Mouse (Mus musculus): ENCODE data around the gene Rfx8.
"Not testable (repeated sequence)": the region's sequence is repeated elsewhere in the genome, so short reads cannot be mapped to it uniquely, and the experiment has no call there.

The Rfx8 gene

GRCm38 (mm10) chr1:39691974-39692373 lies 28.8 kb downstream of the Rfx8 start:
- DNase-seq (ENCODE audit: low spot score in 2 of 2) = no peak

GRCm38 (mm10) chr1:39691061-39691460 lies 29.7 kb downstream of the Rfx8 start:
- DNase-seq (ENCODE audit: low spot score in 2 of 2) = no peak

DNA sequence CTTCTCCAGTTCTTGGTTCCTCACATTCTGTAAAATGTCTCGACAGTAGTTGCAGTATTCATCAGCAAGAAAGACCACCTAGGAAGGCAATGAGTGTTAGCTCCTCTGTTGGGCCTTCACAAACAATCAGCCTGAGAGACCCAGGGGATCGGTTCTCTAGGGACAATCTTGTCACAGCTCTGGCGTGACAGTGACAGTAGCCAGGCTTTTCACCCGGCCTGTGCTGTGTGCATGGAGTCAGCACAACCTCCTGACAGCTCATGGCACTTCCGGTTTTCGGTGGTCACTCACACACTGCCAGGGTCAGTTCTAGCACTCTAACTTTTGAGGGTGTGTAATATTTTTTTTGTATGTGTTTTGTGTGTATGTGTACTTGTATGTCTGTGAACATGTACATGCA lies 32.2 kb downstream of the Rfx8 start:
- no peak for DNase-seq (ENCODE audit: low spot score in 2 of 2)

GRCm38 (mm10) chr1:39687279-39687678 lies 33.5 kb downstream of the Rfx8 start:
- DNase-seq (ENCODE audit: low spot score in 2 of 2) = no peak

- peak; percentile 35 to 73 for DNase-seq (ENCODE audit: low spot score in 2 of 2)
Observed at GRCm38 (mm10) chr1:39685841-39686240, 35.0 kb downstream of the Rfx8 start.

DNA sequence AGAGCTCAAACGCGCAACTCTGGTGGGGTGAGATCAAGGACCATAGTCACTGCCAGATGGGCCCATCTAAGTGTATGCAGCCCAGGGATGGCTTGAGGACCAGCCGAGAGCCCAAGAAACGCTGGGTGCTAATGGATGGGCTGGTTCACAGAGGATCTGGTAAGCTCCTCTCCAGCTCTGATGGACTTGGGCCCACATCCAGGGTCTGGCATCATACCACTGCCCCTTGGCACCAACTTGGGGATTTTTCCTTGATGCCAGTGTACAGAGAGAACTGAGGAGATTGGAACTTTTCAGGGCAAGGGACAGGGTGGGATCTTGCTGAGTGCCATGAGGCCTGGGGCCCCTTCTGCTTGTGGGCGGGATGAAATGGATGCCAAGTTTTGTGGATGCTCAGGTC lies 39.2 kb downstream of the Rfx8 start:
- DNase-seq (ENCODE audit: low spot score in 2 of 2) = no peak

- DNase-seq (ENCODE audit: low spot score in 2 of 2) = no peak
Observed at GRCm38 (mm10) chr1:39680546-39680945, 40.3 kb downstream of the Rfx8 start.

DNA sequence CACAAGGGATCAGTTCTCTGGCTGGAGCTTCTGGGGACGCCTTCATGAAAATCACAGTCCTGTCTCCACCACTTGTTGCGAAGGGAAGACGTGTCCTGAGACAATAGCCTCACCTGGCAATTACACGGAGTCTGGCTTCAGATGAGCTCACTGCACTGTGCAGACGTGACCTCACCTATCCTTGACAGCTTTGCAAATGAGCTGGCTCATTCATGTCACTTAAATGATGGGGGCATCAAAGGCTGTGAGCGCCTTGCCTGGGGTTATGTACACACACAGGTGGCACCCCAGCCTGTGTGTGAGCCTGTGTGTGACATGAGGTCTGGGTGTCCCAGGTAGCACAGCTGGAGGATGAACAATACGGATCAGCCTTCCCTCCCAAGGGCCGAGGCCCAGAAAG lies 41.9 kb downstream of the Rfx8 start:
- DNase-seq (ENCODE audit: low spot score in 2 of 2) = no peak

- peak in 1 of 2 experiments; percentile 32 for DNase-seq (ENCODE audit: low spot score in 2 of 2)
Observed at GRCm38 (mm10) chr1:39676221-39676876, 44.4 kb downstream of the Rfx8 start.

- DNase-seq (ENCODE audit: low spot score in 2 of 2) = no peak
Observed at GRCm38 (mm10) chr1:39672362-39673105, 48.3 kb downstream of the Rfx8 start.

DNA sequence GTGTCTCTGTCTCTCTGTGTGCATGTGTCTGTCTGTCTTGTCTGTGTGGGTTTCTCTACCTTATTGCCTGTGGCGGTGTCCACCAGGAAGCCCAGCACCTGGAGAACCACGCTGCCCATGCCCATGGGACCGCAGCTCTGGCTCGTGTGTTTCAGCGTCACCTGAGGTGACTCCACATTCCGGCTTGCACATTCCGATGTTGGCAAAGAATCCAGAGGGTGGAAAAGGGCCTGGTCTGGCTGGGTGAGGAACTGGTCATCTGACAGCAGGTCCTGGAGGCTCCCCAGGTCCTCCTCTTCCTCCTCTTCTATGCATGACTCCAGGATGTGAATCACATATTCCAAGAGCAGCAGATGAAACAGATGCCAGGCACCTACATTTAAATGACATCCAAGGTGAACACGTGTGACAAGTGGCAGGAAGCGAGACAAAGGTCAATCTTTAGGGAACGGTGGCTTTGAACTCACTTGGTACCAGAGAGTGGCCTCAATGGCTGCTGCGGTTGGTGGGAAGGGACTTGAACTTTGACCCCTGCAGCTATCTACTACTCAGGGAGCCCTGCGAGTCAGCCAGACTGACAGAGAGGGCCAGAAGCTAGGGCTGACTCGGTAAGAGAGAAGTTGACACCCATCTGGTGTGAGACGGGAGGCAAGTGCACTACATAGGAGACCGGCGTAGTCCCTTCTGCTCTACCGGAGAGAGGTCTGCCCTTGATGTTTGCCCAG lies 50.4 kb downstream of the Rfx8 start:
- DNase-seq (ENCODE audit: low spot score in 2 of 2) = no peak

- no peak for DNase-seq (ENCODE audit: low spot score in 2 of 2)
Observed at GRCm38 (mm10) chr1:39666751-39667252, 54.0 kb downstream of the Rfx8 start.

DNA sequence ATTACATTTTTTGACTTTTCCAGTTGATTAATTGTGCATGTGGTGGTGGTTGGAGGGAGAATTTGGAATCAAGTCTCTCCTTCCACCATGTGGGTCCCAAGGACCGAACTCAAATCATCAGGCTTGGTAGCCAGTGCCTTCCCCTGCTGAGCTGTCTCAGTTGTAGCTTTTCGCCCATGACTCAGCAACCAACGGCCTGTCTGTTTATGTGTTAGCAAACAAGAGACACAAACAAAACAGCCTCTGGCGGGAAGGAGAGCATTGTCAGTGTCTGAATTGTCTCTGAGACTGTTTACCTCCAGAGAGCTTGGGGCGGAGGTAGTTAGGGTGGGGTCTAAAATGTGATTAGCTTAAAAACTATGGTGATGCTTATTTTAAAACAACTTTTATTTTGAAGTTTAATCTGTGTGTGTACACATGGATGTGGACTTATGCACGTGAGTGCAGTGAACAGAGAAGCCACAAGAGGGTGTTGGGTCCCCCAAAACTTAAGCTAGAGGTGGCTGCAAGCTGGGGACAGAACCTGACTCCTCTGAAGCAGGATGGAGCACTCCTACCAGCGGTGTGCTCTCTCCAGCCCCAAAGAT lies 56.7 kb downstream of the Rfx8 start:
- DNase-seq (ENCODE audit: low spot score in 2 of 2) = no peak

DNA sequence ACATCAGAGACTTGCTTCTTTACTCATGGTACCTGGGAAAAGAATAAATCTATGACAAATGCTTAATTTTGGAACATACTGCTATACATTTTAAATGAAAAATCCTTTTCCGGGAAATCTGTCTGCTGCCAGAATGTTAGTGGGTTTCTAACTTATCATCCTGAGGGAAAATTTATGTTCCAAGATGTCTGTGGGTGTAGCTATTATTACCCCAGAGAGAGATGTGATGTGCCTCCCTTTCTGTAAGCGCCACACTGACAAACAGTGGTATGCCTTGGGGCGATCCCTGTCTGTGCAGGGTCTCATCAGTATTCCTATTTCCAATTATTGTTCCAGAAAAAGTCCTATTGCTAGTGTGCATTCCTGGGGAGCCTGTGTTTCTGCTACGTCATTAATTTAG lies 57.7 kb downstream of the Rfx8 start:
- DNase-seq (ENCODE audit: low spot score in 2 of 2) = no peak

DNA sequence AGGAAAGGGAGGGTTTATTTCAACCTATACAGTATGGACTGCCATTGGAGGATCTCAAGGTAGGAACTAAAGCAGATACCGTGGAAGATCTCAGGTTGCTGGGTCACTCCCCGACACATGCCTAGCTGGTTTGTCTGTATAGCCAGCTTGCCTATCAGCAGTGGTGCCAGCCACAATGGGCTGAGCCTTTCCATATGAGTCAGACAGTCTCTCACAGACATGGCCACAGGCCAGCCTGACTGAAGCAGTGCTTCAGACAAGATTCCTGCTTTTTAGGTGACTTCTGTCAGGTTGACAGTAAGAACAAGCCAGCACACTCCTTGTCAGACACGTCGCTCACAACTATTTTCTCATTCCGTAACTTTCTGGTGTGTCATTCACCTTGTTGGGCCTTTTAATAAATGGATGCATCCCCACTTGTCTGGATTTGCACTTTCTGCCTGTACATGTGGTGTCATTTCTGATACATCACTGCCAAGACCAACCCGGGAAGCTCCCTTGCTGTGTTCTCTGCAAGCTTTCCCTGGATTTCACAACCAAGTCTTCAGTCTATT lies 63.7 kb downstream of the Rfx8 start:
- no peak for DNase-seq (ENCODE audit: low spot score in 2 of 2)

- DNase-seq (ENCODE audit: low spot score in 2 of 2) = not testable (repeated sequence)
Observed at GRCm38 (mm10) chr1:39654901-39655300, 65.9 kb downstream of the Rfx8 start.

DNA sequence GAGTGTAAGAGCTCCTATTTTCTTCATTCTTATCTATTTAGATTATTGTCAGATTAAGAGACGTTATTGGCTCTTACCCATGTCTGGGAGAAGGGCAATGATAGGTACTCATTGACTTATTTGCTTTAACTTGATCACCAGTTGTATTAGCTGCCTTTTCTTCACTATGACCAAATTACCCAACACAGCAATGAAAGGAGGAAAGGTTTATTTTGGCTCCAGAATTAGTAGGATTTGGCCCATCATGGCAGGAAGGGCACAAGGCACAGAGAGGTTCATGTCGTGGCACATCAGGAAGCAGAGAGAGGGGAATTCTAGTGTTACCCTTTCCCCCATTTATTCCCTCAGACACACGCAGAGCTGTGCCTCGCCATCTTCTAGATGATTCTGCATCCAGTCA lies 67.8 kb downstream of the Rfx8 start:
- DNase-seq (ENCODE audit: low spot score in 2 of 2) = no peak

- DNase-seq (ENCODE audit: low spot score in 2 of 2) = no peak
Observed at GRCm38 (mm10) chr1:39651241-39651548, 69.6 kb downstream of the Rfx8 start, which contains the start of gene Creg2. Gene Creg2 (minus strand): TSS chr1:39651474.

- DNase-seq (ENCODE audit: low spot score in 2 of 2) = peak; percentile 49 to 78
Observed at GRCm38 (mm10) chr1:39650435-39651240, 70.2 kb downstream of the Rfx8 start.

DNA sequence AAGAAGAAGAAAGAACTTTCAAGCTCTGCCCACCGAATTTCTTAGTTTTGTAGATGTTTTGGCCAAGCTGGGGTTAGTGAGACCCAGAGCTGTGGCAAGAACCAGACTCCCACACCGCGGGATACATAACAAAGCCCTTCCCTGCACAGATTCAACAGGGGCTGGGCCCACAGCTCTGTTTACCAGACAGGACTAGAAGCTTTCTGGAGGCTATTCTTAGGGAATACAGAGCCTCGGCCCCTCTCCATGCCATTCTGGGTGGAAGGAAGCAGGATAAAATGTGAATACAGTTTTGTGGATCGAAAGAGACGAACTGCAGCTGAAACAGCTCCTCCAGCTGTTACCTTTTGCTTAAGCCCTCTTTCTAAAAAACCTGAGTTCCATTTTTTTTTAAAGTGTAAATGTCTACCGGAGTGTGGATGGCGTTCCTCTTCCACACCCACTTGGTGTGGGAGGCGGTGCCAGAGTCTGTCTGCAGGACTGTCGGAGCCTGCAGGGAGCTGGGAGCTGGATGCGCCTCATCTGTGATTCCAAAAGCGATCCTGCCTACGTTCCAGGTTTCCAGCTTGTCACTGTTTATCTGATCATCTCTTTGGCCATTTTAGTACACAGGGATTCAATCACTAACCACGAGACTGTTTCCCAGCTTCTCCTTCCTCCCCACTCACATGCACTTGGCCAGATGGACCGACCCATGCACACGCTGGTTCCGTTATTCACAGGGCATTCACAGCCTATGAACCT lies 70.9 kb downstream of the Rfx8 start:
- DNase-seq (ENCODE audit: low spot score in 2 of 2) = peak; percentile 43 to 45

Data from frontal cortex, postnatal 10 days (tissue).